Mouse (Mus musculus): ENCODE results near the gene Olfr263.

Gene Olfr263

DNA sequence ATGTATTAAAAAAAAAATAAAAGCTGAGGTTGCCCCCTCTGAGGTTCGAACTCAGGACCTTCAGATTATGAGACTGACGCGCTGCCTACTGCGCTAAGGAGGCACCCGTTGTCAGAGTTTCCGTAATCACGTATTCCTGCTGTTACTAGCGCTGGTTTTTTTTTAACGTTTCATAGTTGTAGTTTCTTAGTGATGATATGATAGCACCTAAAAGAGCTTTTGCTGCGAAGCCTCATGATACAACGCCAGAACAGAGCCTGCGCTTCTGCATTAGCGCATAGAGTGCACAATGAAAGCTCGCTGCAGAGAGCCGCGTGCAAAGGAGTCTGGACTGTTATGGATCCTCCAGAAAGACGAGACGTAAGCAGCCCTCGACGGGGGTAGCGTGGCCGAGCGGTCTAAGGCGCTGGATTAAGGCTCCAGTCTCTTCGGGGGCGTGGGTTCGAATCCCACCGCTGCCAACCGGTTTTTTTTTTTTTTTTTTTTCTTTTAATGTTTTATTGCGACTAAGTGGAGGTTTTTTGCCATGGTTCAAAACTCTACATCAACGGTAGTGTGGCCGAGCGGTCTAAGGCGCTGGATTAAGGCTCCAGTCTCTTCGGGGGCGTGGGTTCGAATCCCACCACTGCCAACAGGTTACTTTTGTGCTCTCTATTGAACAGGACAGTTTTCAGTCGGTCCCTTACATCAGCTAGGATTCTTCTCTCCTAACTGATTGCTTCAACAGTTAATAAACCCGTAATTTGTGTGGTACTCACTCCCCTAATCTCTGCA is 40.4 kb downstream of the Olfr263 start:
- peak; percentile 84 to 88 for DNase-seq (ENCODE audit: low read depth in 2 of 2, low spot score in 2 of 2)

DNA sequence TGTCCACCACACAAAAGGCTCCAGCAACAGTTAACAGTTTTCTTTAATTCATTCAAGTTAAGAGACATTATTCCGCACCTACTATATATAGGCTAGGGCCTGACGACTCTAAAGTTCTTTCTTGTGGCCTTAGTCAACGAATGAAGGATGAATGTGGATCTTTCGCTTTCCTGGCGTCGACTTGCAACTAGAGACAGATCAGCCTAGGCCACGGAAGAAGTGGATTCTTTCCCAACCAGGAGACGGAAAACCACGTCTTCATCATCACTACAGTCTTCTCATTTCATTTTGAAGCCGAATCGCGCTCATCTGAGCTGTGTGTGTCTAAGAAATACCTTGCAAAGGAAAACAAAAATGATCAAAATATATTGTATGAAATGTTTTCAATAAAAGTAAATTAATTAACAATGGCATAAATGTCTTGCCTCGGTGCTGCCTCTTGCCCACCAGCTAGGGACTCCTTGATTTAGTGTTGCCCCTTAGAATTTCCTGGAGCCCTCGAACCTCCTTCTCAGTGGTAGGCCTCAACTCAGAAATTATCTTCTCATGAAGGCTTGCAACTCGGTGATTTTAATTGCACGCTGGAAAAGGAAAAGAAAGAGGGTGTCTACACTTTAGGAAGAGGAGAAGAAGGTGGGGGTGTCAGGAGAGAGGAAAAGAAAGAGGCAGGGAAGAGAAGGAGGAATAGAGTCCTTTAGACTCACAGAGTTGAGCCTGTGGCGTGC is 41.2 kb downstream of the Olfr263 start:
- no peak for DNase-seq (ENCODE audit: low read depth in 2 of 2, low spot score in 2 of 2)

DNA sequence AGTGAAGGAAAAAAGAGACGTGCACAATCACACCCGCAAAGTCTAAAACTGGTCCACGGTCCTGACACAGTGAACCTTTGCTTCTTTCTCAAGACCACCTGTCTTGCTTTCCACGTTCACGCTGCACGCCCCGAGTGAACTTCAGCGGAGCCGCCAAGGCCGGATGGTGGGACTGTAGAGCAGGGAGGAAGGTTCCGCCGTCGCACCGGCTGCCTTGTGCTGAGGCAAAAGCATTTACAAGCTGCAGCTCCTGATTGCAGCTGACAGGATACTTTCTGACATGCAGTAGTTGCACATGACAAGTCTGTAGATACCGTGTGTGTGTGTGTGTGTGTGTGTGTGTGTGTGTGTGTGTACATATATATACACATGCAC is 41.7 kb downstream of the Olfr263 start:
- DNase-seq (ENCODE audit: low read depth in 2 of 2, low spot score in 2 of 2) = no peak

DNA sequence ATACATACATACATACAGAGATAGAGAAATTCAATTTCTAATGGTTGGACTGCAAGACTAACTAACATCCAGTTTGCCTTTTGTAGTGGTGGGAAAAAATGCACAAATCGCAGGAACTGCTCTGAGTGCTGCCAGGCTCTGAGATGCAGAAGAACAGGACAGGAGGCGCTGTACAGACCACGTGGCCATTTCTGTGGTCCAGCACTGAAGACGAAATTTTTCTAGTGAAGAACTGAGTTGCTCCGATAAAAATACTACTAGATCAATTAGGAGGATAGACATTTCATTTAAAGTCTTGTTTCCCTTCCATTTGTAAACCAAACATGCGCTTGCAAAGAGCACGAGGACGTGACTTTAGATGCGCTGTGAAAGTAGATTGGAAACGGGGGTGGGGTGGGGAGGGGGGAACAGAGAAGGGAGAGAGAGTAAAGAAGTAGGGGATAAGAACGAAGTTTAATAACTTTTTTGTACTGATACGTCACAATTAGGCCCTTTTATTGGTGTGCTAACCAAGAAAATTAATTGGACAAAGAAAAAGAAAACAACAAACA is 42.2 kb downstream of the Olfr263 start:
- no peak for DNase-seq (ENCODE audit: low read depth in 2 of 2, low spot score in 2 of 2)

DNA sequence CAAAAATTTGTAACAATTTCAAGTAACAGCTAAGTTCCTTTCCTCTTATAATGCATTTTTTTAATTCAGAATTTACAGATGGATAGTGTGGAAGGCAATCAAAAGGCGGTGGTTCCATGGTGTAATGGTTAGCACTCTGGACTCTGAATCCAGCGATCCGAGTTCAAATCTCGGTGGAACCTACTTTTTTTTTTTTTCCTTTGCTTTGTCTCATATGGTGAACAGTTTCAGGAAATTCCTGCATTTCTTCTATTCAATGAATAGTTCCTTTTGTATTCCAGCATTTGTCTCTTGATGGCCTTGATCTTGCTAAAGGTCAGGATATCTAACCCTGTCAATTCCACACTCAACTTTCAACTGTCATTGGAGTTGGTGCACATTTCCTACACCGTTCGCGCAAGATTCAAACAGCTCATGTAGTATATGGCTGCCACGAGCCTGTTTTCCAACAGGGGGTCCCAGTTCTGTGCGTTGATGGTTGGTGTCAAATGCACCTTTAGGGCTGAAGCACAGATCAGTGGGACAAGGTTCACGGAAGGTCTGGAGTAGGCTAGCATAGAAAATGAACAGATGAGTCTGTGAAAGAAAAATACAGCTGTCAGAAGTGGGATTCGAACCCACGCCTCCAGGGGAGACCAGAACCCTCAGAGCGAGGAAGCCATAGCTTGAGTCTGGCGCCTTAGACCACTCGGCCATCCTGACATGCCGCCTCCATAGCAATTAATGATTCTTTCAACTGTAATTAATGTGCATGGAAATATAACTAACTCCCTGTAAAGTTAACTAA is 43.0 kb downstream of the Olfr263 start:
- DNase-seq (ENCODE audit: low read depth in 2 of 2, low spot score in 2 of 2) = peak; percentile 65 to 70

DNA sequence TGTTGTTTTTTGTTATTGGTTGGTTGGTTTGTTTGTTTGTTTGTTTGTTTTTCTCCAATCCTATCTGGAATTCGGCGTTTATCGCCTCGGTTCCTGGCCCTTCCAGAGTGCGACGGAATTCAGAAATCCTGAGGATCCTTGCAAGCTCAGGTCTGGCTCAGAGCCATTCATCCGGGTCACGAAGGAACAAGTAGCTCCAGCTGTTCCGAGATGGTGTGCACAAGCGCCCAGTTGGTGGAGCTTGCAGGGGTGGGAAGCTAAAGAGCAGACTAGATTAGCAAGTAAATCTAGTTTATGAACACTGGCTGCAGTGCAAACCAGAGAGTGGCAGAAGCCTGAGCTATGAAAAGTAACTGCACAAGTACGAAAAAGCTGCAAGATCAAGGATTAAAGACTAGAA is 43.6 kb downstream of the Olfr263 start:
- peak in 1 of 2 experiments; percentile 12 for DNase-seq (ENCODE audit: low read depth in 2 of 2, low spot score in 2 of 2)

DNA sequence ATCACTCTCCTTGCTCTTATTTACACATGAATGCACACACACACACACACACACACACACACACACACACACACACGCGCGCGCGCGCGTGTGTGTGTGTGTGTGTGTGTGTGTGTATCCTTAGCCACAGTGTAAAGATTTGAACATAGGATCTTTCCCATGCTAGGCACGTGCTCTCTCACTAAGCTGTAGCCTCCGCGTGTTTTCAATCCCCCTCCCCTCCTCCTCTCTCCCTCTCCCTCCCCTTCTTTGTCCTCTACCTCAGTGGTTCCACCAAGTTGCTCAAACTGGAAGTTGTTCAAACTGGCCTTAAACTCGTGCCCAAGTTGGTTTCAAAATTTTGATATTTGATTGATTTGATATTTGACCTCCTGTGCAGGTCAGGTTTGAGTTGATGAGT is 47.3 kb downstream of the Olfr263 start:
- DNase-seq (ENCODE audit: low read depth in 2 of 2, low spot score in 2 of 2) = no peak

DNA sequence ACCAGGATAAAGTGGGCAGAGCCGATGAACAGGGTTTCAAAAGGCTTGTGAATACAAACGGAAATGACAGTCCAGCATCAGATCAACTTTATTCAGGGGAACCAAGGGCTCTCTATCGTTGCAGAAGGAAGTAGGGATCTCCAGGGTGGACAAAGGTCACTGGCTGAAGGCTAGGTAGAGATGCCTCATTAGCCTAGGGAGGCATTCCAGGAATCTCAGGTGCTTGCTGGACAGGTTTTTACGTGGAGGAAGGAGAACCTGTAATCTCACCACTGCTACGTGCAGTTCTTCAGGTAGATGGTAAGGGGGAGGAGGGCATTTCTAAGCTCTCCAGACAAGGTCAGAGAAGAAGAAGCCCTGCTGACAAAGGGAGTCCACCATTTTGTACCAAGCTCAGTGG is 48.2 kb downstream of the Olfr263 start:
- no peak for DNase-seq (ENCODE audit: low read depth in 2 of 2, low spot score in 2 of 2)

DNA sequence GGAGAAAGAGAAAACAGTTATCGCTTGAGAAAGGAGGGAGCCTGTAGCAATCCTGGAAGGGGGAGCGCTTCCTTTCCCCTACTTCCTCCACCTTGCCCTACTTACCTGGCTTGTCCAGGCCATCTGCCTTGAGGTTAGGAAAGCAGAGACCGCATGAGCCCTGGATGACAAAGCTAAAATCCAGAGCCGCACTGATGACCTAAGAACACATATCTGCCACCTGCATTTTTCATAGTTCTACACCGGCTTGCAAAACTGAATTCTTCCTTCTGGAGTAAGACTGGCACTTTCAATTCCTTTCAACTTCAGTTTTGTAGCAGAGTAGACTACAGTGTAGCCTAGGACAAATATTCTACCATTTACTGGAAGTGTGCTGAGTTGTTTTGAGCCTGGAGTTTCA is 48.9 kb downstream of the Olfr263 start:
- no peak for DNase-seq (ENCODE audit: low read depth in 2 of 2, low spot score in 2 of 2)

DNA sequence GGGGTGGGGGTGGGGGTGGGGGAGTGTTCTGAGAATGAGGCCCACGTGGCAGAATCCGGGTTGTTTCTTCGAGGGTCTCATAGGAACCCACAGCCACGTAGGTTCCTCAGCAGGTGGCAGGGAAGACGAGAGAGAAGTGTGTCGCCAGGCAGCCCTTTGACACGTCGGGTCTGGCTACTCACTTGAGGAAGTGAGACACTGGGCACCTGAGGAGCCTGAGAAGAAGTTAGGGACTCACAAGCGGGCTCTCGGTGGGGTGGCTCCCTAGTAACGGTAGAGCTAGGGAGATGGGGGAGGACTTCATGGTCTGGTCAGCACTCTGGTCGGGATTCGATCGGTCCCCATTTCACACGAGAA is 49.9 kb downstream of the Olfr263 start, which contains the start of gene Trim27:
Gene Trim27 (plus strand): TSS at position 79 of the 357 bp plus-strand sequence.
- DNase-seq (ENCODE audit: low read depth in 2 of 2, low spot score in 2 of 2) = no peak

DNA sequence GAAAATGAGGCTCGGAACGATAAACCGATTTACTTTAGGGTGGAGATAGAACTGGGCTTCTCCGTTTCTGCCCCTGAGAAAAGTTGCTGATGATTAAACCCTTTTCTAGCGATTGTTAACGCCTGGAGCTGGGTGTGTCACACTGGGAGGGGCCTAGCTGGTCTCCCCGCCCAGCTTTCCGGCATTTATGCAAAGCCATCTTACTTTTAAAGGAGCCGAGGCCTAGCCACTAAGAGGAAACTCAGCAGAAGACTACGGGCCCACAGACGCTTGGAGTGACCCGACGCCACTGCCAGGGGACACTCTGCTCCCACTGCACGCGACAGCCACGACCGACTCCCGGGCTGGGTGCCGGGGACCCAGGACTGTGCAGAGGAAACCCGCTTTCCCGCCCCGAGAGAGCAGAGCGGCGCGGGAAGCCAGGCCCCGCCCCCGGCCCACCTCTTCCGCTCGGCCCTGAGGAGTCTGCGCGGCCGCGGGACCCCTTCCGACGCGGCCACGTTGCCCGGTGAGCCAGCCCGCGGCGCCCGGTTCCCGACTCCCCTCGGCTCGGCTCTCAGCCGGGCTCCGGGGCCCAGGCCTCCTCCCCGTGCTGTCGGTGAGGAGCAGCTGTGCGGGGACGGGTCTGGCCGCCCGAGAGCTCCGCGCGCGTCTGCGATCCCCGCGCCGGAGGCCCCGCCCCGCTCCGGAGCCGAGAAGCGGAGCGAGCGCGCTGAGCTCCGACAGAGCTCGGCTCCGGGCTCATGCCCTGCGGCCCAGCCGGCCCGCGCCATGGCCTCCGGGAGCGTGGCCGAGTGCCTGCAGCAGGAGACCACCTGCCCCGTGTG is 50.5 kb downstream of the Olfr263 start:
- peak; percentile 78 to 91 for DNase-seq (ENCODE audit: low read depth in 2 of 2, low spot score in 2 of 2)

DNA sequence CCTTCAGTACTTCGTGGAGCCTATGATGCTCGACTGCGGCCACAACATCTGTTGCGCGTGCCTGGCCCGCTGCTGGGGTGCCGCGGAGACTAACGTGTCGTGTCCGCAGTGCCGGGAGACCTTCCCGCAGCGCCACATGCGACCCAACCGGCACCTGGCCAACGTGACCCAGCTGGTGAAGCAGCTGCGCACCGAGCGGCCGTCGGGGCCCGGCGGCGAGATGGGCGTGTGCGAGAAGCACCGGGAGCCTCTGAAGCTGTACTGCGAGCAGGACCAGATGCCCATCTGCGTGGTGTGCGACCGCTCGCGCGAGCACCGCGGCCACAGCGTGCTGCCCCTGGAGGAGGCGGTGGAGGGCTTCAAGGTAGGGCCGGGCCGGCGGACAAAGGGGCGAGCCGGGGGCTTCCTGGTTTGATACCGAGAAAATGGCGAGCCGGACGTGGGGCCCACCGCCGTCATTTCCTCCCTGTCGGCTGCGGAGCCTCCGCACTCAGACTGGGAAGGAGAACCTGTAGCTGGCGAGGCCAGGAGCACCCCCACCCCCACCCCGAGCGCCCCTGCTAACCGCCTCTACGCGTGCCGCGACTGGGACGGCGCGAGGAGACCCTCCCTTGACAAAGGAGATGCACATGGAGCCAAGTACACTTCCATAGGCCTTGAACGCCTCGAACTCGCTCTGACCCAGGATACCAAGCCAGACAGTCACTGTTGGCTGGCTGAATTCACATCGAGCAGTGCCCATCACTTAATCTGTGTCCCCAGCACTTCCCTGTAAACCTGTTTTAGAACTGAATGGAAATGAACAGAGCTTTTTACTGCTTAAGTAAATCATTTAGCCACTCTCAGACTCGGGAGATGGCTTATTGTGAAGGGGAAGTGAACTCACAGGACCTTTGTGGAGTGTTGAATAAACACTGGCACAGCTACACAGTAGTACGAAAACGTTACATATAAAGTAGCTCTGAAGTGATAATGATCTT is 51.4 kb downstream of the Olfr263 start:
- DNase-seq (ENCODE audit: low read depth in 2 of 2, low spot score in 2 of 2) = peak; percentile 43 to 66

DNA sequence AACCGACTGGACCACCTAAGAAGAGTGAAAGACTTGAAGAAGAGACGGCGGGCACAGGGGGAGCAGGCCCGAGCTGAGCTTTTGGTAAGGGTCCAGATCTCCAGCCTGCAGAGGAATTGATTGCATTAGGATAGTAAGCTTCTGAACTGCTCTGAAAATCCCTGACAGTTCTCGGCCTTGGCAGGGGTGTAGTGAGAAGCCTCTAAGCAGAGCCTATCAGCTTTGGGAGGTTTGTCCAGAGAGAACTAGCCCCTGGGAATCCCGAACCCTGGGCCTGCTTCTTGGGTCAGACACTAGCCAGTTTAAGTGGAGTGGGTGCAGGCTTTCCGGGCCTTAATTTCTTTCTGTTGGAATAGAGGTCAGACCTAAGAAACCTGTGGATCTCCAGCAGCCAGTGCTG is 52.6 kb downstream of the Olfr263 start:
- DNase-seq (ENCODE audit: low read depth in 2 of 2, low spot score in 2 of 2) = no peak

DNA sequence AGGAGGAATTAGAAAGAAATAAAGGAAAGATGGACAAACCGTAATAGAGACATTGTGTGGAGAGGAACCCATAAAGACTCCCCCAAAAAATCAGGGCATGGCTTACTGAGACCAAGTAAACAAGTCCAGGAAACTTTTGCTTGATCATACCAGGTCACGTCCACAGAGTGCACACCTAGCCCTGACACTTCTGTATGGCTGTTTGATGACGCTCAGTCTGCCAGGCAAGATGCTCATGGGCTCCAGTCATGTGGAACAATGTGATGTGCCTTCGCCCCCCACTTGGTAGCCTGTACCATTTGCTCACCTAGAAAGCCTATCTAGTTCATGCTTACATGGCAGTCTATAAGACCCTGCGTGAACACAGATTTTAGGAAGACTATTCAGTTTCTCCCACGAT is 53.6 kb downstream of the Olfr263 start:
- DNase-seq (ENCODE audit: low read depth in 2 of 2, low spot score in 2 of 2) = no peak

DNA sequence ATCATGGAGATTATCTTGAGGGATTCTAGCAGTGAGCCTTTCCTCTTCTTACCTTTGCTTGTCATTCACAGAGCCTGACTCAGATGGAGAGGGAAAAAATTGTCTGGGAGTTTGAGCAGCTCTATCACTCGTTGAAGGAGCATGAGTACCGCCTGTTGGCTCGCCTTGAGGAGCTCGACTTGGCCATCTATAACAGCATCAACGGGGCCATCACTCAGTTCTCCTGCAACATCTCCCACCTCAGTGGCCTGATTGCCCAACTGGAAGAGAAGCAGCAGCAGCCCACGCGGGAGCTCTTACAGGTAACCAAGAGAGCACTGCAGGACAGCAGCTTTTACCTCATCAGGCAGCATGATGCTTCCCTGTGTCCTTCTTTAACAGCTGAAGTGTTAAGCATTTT is 54.2 kb downstream of the Olfr263 start:
- DNase-seq (ENCODE audit: low read depth in 2 of 2, low spot score in 2 of 2) = no peak

DNA sequence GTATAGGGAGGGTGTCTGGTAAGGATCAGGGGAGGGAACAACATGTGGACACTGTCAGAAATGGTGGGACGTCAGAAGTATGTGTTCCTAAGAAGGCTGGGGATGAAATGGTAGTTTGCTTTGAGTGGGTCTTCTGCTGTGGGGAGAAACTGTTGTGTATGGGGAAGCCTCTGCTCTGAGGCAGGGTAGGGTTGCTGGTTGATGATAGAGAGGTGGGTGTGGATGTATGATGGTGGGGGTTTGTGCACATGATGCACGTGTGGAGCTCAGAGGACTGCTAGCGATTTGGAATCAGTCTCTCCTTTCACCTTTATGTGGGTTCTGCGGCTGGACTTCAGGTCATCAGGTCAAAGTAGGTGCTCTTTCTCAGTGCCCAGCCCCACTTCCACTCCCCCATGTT is 56.1 kb downstream of the Olfr263 start:
- no peak for DNase-seq (ENCODE audit: low read depth in 2 of 2, low spot score in 2 of 2)

All from CD8-positive naive resting alpha-beta T cell, adult 2 months (primary cell).